Mouse (Mus musculus) cerebellum, adult 8-10 months (tissue): ENCODE results near the gene Prkaca.
"Not testable (repeated sequence)": the region's sequence is repeated elsewhere in the genome, so short reads cannot be mapped to it uniquely, and the experiment has no call there.

Source experiments
- DNase-seq: peaks from one replicate; pipeline ENCODE4 v3.0.0; 2022

Prkaca gene

DNA sequence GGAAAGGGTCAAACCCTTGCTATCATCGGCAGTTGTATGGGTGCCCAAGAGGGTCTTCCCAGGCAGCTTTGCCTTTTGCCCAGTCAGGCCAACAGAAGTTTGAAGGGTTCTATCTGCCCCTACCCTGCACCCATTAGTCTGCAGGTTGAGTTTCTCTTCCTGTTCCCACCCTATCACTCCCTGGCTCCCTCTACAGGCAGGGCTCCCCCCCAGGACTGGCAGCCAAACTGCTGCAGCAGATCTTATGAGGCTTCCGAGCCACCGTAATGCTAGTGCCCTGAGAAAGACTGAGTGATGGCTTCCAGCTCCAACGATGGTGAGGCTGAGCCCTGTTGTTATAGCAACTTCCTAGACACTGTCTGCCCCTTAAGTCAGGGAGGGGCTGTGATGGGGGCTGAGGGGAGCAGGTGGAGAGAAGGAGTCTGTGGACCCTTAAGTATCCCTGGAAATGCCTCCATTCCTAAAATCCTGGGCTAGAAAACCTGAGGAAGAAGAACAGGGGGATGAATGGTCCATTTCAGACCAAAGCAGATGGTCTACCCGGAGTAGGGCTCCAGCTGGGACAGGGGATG lies 4.1 kb downstream of the Prkaca start:
- no peak for DNase-seq

DNA sequence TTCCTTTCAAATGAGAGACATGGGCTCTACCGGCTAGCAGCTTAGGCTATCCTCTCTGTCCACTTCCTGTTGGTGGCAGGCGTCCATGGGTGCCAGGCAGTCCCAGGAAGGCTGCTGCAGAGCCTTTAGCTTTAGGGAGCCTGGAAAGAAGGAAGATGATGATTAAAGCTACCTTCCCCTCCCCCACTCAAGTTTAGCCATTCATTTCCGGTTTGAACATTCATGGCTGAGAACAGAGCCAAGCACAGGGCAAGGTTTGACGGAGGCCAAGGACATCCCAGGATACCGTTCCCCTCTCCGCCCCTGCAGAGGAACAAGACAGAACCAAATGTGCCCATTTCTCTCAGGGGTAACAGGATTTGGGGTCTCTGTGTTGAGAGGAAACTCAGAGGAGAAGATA lies 4.9 kb downstream of the Prkaca start:
- DNase-seq, result no peak

- DNase-seq, result no peak
These were observed 5.4 kb downstream of the Prkaca start for GRCm38 (mm10) chr8:83978200-83978599.

GRCm38 (mm10) chr8:83980250-83980649 lies 7.5 kb downstream of the Prkaca start:
- DNase-seq, result no peak

- no peak for DNase-seq
These were observed 8.1 kb downstream of the Prkaca start for GRCm38 (mm10) chr8:83980845-83981244.

DNA sequence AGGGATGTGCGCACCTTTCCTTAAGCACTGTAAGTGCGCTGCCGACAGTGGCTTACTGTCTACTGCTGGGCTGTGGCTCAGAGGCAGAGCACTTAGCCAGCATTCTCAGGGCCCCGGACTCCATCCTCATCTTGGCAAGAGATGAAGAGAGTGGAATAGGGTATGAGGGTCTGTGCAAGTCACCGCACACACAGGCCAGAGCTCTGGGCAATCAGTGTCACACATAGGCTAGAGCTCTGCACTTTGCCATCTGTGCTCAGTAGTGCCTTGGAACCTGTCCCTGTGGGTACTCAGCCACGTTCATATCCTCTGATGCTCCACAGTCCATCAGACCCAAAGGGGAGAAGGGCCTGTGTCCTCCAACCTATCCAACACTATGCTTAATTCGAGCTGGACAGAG lies 8.7 kb downstream of the Prkaca start:
- no peak for DNase-seq

GRCm38 (mm10) chr8:83982449-83982848 lies 9.7 kb downstream of the Prkaca start:
- DNase-seq, result no peak

DNA sequence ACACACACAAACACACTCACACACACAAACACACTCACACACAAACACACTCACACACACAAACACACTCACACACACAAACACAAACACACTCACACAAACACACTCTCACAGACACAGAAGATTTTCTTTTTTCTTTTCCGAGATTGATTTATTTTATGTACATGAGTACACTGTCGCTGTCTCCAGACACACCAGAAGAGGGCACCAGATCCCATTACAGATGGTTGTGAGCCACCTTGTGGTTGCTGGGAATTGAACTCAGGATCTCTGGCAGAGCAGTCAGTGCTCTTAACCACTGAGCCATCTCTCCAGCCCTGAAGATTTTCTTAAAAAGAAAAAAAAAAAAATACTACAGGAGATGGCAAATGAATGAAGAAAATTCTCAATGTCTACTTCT lies 10.4 kb downstream of the Prkaca start:
- DNase-seq, result not testable (repeated sequence)

- DNase-seq, result no peak
These were observed 16.4 kb downstream of the Prkaca start for GRCm38 (mm10) chr8:83989243-83989642.

- DNase-seq, result no peak
These were observed 17.4 kb downstream of the Prkaca start for GRCm38 (mm10) chr8:83990170-83990569.

DNA sequence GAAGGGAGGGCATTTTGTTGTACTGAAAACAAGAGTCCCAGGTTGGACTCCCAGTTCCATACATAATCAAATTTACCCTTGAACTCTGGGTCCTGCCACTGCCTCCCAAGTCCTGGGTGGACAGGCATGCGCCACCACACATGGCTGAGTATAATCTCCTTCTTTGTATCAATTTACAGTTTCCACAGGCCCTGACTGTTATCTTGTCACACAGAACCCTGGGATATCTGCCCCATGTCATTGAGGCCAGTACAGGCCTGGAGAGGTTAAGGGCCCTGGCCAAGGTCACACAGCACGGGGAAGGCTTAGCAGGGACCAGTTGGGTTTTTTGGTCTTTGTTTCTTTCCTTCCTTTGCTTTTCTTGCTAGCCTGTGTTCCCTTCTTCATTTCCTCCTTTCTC lies 19.7 kb downstream of the Prkaca start:
- no peak for DNase-seq

- no peak for DNase-seq
These were observed 21.2 kb downstream of the Prkaca start for GRCm38 (mm10) chr8:83994030-83994429.

GRCm38 (mm10) chr8:83995973-83996372 lies 23.2 kb downstream of the Prkaca start:
- no peak for DNase-seq

DNA sequence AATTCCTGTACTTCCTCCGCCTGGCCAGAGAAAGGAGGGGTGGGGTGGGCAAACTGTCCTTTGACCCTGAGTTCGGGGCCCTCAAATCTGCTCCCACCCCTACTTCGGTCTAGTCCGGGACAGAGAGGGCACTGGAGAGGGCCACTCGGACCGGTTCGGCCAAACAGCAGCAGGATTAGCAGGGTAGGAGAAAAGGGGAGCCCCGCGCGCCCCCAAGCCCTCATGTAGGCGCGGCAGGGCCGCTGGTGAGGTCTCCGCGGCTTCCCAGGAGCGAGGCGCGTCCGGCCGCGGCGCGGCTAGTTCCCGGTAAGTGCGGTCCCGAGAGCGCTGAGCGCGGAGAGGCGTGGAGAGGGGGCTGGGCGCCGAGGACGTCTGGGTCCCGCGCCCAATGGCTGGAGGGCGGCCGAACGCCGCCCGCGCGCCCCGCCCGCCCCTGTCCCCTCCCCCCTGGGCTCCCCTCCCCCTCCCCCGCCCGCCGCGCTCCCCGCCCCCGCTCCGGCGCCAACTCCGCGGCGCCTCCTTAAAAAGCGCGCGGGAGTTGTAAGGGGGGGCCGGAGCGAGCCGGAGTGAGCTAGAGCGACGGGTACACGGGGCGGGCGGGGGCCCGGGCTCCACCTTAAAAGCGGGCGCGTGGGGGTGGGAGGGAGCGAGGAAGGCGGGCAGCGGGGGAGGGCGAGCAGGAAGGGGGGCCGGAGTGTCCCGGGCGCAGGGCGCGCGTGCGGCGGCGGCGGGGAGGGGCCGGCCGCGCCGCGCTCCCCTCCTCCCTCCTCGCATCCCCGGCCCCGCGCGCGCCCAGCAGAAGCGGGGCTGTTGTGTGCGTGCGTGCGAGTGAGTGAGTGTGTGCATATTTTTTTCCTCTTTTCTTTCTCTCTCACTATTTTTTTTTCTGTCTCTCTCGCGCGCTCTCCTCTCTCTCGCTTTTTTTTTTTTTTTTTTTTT lies 24.0 kb downstream of the Prkaca start:
- DNase-seq, result peak; percentile 75

DNA sequence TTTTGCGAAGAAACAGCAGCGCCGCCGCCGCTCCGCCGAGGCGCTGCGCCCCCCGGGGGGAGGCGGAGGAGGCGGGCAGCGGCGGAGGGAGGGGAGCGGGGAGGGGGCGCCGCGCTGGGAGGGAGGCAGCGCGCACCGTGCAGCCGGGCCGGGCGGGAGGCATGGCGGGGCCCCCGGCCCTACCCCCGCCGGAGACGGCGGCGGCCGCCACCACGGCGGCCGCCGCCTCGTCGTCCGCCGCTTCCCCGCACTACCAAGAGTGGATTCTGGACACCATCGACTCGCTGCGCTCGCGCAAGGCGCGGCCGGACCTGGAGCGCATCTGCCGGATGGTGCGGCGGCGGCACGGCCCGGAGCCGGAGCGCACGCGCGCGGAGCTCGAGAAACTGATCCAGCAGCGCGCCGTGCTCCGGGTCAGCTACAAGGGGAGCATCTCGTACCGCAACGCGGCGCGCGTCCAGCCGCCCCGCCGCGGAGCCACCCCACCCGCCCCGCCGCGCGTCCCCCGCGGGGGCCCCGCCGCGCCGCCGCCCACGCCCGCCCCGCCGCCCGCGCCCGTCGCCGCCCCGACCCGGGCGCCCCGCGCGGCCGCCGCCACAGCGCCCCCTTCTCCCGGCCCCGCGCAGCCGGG lies 24.8 kb downstream of the Prkaca start, which contains the start of gene Samd1:
Samd1 (plus strand) TSS at position 162 of the 631 bp plus-strand sequence.
- peak; percentile 53 for DNase-seq

DNA sequence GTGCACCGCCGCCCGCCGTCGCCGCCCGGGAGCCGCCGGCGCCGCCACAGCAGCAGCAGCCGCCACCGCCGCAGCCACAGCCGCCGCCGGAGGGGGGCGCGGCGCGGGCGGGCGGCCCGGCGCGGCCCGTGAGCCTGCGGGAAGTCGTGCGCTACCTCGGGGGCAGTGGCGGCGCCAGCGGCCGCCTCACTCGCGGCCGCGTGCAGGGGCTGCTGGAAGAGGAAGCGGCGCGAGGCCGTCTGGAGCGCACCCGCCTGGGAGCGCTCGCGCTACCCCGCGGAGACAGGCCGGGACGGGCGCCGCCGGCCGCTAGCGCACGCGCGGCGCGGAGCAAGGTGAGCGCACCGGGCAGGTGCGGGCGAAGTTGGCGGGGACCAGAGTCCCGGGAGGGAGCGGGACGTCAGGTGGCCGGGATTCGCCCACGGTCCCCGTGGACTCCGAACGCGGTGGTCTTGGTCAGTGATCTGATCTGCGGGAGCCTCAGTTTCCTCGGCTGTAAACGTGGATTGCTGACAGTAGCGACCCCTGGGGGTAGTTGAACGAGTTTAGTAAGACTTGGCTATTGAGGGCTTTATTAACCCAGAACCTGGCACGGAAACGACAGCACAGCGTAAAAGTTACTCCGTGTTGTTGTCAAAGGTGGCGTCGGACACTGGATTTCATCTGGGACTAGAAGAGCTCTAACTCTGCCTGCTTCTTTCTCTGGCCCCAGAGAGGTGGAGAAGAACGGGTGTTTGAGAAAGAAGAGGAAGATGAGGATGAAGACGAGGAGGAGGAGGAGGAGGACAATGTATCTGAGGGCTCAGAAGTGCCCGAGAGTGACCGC lies 25.7 kb downstream of the Prkaca start:
- DNase-seq, result peak; percentile 57

DNA sequence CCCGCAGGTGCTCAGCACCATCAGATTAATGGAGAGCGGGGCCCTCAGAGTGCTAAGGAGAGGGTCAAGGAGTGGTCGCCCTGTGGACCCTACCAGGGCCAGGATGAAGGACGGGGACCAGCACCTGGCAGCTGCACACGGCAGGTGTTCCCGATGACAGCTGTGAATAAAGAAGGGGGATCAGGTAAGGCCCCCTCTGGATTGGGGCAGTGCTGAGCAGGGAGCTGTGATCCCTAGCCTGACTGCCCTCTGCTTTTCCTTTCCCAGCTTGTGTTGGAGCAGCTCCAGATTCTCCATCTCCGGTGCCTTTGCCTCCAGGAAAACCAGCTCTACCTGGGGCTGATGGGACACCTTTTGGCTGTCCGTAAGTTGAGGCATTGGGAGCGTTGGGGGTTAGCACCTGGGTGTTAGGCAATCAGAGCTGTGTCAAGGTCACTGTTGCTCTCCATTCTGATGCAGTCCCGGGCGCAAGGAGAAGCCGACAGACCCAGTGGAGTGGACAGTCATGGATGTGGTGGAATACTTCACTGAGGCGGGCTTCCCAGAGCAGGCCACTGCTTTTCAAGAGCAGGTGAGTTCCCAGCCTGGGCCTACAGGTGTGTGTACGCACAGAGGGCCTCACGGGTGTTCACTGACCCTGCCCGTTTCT lies 26.4 kb downstream of the Prkaca start:
- no peak for DNase-seq

DNA sequence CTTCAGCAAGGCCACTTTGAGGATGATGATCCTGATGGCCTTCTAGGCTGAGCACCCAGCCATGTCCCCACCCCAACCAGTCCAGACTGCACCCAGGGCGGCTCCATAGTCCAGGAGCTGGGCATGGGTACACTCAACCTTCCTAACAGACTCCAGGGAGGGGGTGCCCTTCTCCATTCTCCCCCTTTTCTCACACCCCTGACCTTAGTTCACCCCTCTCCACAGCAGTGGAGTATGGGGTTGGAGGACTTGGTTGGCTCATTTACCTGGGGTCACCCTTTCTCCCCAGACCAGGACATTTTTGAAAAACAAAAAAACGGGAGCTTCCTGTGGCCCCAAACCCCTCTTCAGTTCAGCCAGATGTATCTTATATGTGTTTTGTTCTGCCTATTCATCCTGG lies 27.0 kb downstream of the Prkaca start:
- DNase-seq, result no peak

DNA sequence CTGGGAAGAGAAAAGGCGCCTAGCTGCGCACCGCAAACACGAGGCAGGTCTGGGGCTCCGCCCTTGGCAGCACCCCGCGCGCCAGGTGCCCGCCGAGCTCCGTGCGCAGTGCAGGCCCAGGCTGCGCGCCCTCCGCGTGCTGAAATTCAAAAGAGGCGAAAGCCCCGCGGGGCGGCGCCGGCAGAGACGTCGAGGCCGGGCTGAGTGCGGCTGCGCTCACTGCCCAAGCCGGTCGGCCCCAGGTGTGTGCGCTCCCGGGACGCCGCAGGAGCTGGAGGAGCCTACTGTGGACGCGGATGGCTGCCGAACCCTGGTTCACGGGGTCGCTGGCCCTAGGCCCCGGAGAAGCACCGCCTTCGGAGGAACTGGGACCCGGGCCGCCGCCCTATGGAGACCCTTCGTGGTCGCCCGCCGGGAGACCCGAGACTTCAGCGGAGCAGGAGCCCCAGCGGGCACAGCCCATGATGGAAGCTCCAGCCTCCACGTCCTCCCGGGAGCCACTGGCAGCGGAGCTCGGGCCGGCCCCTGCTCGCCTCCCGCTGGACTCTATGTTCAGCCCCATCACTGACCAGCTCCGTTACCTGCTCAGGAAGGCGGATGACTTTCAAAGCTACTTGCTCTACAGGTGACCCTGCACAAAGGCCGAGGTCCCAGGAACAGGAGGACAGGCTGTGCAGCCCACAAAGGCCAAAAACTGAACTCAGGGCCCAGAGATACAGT lies 28.6 kb downstream of the Prkaca start, which contains the start of gene 1700067K01Rik:
1700067K01Rik (plus strand) TSS at position 222 of the 720 bp plus-strand sequence.
- no peak for DNase-seq

GRCm38 (mm10) chr8:84002957-84003611 lies 30.3 kb downstream of the Prkaca start:
- DNase-seq, result no peak
